Mouse (Mus musculus): ENCODE measurements at regions not wholly inside any gene's neighbourhood (a gene's known extent, or its start where the extent isn't known, plus 50 kb on each side); places are given as distances from the start of the nearest gene placed in this dataset.

GRCm38 (mm10) chr3:50983962-50984765 lies 240.1 kb upstream of the Noct start:
- TF ChIP-seq TAL1 (IDR thresholded peaks at IDR 0.05; ENCODE audit: low read length): no peak
- TF ChIP-seq GATA1 (IDR thresholded peaks at IDR 0.05; ENCODE audit: low read length): no peak

Data from erythroblast, embryonic 14.5 days (primary cell).